Mouse (Mus musculus) adrenal gland, postnatal 4 days (tissue): Measurements from ENCODE around the gene Il17f. TPM values are rescaled to one million over a fixed set of nuclear protein-coding genes. Genes with fewer than 3 reads are reported as not detected.
"Not testable (repeated sequence)": the region's sequence is repeated elsewhere in the genome, so short reads cannot be mapped to it uniquely, and the experiment has no call there.

Experiments
- DNase-seq, 2 experiments: peaks; one replicate each; pipeline ENCODE4 v3.0.0; 2021 to 2022; ENCODE audit warnings: low spot score in 2 of 2, mixed read lengths in 2 of 2
- total RNA-seq, 2 experiments: library from RNA; stranded (reverse); gene quantifications; 2 replicates each; pipeline ENCODE4 v1.2.3; 2021

Gene Il17f
- total RNA-seq, 2 experiments from 2014 or later, result 0.68 TPM; not detected in 1

- DNase-seq, result no peak
These were observed 3.4 kb downstream of the Il17f start for GRCm38 (mm10) chr1:20787046-20787445.

GRCm38 (mm10) chr1:20778366-20778765 lies 12.1 kb downstream of the Il17f start:
- DNase-seq, result no peak

- not testable (repeated sequence) for DNase-seq
These were observed 16.2 kb downstream of the Il17f start for GRCm38 (mm10) chr1:20774026-20774730.

- DNase-seq, result no peak
These were observed 23.9 kb downstream of the Il17f start for GRCm38 (mm10) chr1:20766526-20766925.

- no peak for DNase-seq
These were observed 29.0 kb downstream of the Il17f start for GRCm38 (mm10) chr1:20761411-20761810.

GRCm38 (mm10) chr1:20760331-20760730 lies 30.1 kb downstream of the Il17f start:
- DNase-seq, result no peak

GRCm38 (mm10) chr1:20759799-20760198 lies 30.6 kb downstream of the Il17f start:
- no peak for DNase-seq

GRCm38 (mm10) chr1:20757586-20757985 lies 32.8 kb downstream of the Il17f start:
- no peak for DNase-seq

GRCm38 (mm10) chr1:20754439-20754838 lies 36.0 kb downstream of the Il17f start:
- DNase-seq, result no peak

GRCm38 (mm10) chr1:20740496-20740998 lies 49.9 kb downstream of the Il17f start:
- DNase-seq, result no peak

GRCm38 (mm10) chr1:20738483-20738882 lies 51.9 kb downstream of the Il17f start:
- DNase-seq, result no peak

- no peak for DNase-seq
These were observed 53.8 kb downstream of the Il17f start for GRCm38 (mm10) chr1:20736572-20736971.

GRCm38 (mm10) chr1:20730903-20731302 lies 59.5 kb downstream of the Il17f start, which contains the start of gene Il17a:
Gene Il17a (plus strand): TSS chr1:20730905.
- DNase-seq, result no peak

Other genes starting within 250 kb of the Il17f start
- 1 to 10 TPM in 1 of 2 experiments, under 1 TPM in 1; 0.56 to 8.3 TPM for gene Pkhd1, start 172.6 kb downstream of the Il17f start, total RNA-seq
- gene Il17a, start 59.7 kb downstream of the Il17f start, total RNA-seq, result not detected
- gene Mcm3, start 29.7 kb upstream of the Il17f start, total RNA-seq, result 10 to 100 TPM; 73.8 to 85.6 TPM
- 10 to 100 TPM; 40.5 to 44.6 TPM for gene Paqr8, start 100.0 kb upstream of the Il17f start, total RNA-seq
- gene Efhc1, start 161.0 kb upstream of the Il17f start, total RNA-seq, result 1 to 10 TPM; 3.0 to 3.4 TPM